8 mouse cellular contexts compared by ENCODE assay signal in the genomic region with DNA sequence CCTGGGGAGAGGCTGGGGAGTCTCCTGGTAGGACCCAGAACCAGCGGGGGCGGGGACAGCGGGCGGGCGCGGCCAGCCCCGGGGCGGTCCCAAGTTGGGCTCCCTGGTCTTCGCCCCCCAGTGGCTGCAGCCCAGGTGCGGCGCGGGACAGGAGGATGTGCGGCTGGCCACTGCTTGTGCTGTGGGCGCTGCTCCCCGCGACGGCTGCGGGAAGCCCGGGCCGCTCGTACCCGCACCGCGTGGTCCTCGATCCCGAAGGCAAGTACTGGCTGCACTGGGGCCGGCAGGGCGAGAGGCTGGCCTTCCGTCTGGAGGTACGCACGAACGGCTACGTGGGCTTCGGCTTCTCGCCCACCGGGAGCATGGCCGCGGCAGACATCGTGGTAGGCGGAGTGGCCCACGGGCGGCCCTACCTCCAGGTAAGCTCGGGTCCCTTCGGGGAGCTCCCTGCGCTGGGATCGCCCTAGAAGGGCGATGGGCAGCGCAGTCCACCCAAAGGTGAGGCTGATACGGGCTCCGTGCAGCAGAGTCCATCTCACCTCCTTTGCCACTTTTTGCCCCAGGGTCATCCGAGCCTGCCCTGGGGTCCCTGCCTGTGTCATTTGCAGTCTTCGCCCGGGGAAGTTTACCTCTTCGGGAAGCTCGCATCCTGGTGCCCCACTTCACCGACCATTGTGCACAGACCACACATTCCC. TPM values are rescaled to one million over a fixed set of nuclear protein-coding genes. Genes with fewer than 3 reads are reported as not detected.
DNase-seq lines count a peak whose midpoint lies in the region; ATAC-seq lines count a peak whose summit lies in the region.

Gene Moxd1 (plus strand): TSS at position 69 of the 695 bp plus-strand sequence.

- H3K27me3 ChIP-seq in lung, embryonic 16.5 days (ENCODE audit: control insufficient read depth, insufficient read depth, low read depth, low read length): peaks cover 22% of the 10 kb centered on the region

- H3K4me3 ChIP-seq in lung, embryonic 16.5 days (ENCODE audit: low read length): peak within 1 kb of the TSS; percentile 54

- no peak within 1 kb of the TSS for H3K27ac ChIP-seq in lung, embryonic 16.5 days (ENCODE audit: low read length)

- H3K4me1 ChIP-seq in lung, embryonic 16.5 days (replicated peaks; ENCODE audit: control insufficient read depth, insufficient read depth, low read length): peaks cover 6% of the 10 kb centered on the region; the same call in 1 of the 2 replicates

- DNase-seq in gastrocnemius, postnatal 14 days: peak; percentile 20
- no peak for DNase-seq in gastrocnemius, adult 18-20 months (ENCODE audit: low spot score)
- DNase-seq in adrenal gland, postnatal 10 days: peak; percentile 57
- DNase-seq in gastrocnemius, postnatal 25 days: peak; percentile 10
- DNase-seq in kidney, adult 9 months: peak; percentile 17
- DNase-seq in ovary, postnatal 14 days (ENCODE audit: low spot score): peak; percentile 27
- DNase-seq in frontal cortex, postnatal 36 days (ENCODE audit: low spot score in 2 of 2): no peak

- H3K9me3 ChIP-seq in lung, embryonic 16.5 days (ENCODE audit: control insufficient read depth, low read length): no peaks in the 10 kb centered on the region

- 1% methylated on average over 56 of the region's 56 CpGs for WGBS in lung, embryonic 16.5 days

- peak; percentile 88 for ATAC-seq in lung, embryonic 16.5 days (ENCODE audit: low read depth)

- peak within 1 kb of the TSS; percentile 52 for H3K9ac ChIP-seq in lung, embryonic 16.5 days (ENCODE audit: low read length)

- peak within 1 kb of the TSS; percentile 86 for H3K4me2 ChIP-seq in lung, embryonic 16.5 days (ENCODE audit: low read depth, low read length)

- H3K36me3 ChIP-seq in lung, embryonic 16.5 days (ENCODE audit: control insufficient read depth, insufficient read depth, low read length): no peaks in the 10 kb centered on the region

- intact Hi-C loops in gastrocnemius, postnatal 14 days (cut with DNase I; ENCODE audit: low total_unique reads): no loop called here

RNA-seq across cellular contexts. Expression of gene Moxd1, which starts in this region (rescaled TPM):
- total RNA-seq in gastrocnemius, postnatal 14 days (2021): under 1 TPM; 0.64 to 0.92 TPM
- total RNA-seq in gastrocnemius, adult 18-20 months (2021): under 1 TPM; 0.55 to 0.59 TPM
- 1 to 10 TPM; 1.0 to 1.9 TPM for total RNA-seq in adrenal gland, postnatal 10 days (2021)
- total RNA-seq in gastrocnemius, postnatal 25 days (2021): under 1 TPM; 0.56 to 0.69 TPM
- polyA plus RNA-seq in lung, embryonic 16.5 days (2015; fragmentation: Nextera tagmentation; extraction: Ambion mirVana): 6.6 and 6.7 TPM in 2 replicates

Comparison
In these comparisons a context has a peak if more than half of its experiments do, and no peak if none do; other contexts are left out.
1. Peak in DNase-seq in gastrocnemius, postnatal 14 days; RNA of the gene not detected or under 1 TPM.
2. Peak in DNase-seq in gastrocnemius, postnatal 25 days; RNA of the gene not detected or under 1 TPM.
3. DNase-seq: peak in adrenal gland, postnatal 10 days (single experiment), kidney, adult 9 months (single experiment) and ovary, postnatal 14 days (single experiment); none in gastrocnemius, adult 18-20 months (single experiment) and frontal cortex, postnatal 36 days (0 of 2).